Mouse (Mus musculus) spleen, adult 2 months (tissue): ENCODE data around the gene Sh3bp2.

ENCODE experiments used
- CTCF ChIP-seq: fragments of 200-500 bp; IDR thresholded peaks from 2 replicates; pipeline ENCODE4 v1.5.1; 2011; ENCODE audit warnings: mild to moderate bottlenecking, inconsistent platforms; ENCODE audit not compliant: insufficient read depth, insufficient read length, insufficient replicate concordance; ENCODE audit errors: extremely low read depth
- POLR2A ChIP-seq: fragments of 200-500 bp; IDR thresholded peaks from 2 replicates; pipeline ENCODE4 v1.6.1; 2011; ENCODE audit warnings: low read depth, low read length, inconsistent platforms

DNA sequence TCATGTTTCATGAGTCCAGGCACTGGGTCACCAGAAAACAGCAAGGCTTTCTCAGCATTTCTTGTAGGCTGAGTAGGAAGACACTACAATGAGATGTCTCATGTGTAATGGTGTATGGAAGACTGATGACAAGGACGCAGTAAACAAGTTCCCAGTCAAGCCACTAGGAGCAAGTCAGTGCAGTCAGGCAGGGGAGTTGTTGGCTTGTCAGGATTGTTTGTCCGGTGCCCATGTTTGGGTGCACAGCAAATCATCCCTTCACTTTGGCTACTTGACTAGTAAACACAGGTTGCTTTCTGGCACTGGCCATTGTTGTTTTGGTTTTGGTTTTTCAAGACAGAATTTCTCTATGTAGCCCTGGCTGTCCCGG lies 36.2 kb upstream of the Sh3bp2 start:
- TF ChIP-seq CTCF (no peak), POLR2A (no peak)
